Mouse (Mus musculus) stomach, embryonic 15.5 days (tissue): Measurements from ENCODE around the gene Taco1. TPM values are rescaled to one million over a fixed set of nuclear protein-coding genes. Genes with fewer than 3 reads are reported as not detected.

ENCODE experiments used
- ATAC-seq: fragments of 200-750 bp; cut with Nextera tagmentation; 2 replicates; pipeline ENCODE4 v1.8.0; 2017; ENCODE audit warnings: low read depth, moderate number of reproducible peaks, moderate TSS enrichment; ENCODE audit not compliant: insufficient read depth, low FRiP score
- H3K27ac ChIP-seq: fragments of 300-500 bp; sonication (generic); 2 replicates; pipeline ENCODE4 v1.5.1; 2015; ENCODE audit warnings: mild to moderate bottlenecking, inconsistent platforms
- H3K27me3 ChIP-seq: fragments of 300-500 bp; sonication (generic); replicated peaks from 2 replicates; pipeline ENCODE4 v1.6.1; 2015; ENCODE audit warnings: inconsistent platforms
- H3K36me3 ChIP-seq: fragments of 300-500 bp; sonication (generic); 2 replicates; pipeline ENCODE4 v1.6.1; 2015; ENCODE audit warnings: inconsistent platforms
- H3K4me1 ChIP-seq: fragments of 300-500 bp; sonication (generic); 2 replicates; pipeline ENCODE4 v1.6.1; 2015; ENCODE audit warnings: inconsistent platforms
- H3K4me2 ChIP-seq: fragments of 300-500 bp; sonication (generic); 2 replicates; pipeline ENCODE4 v1.6.1; 2015; ENCODE audit warnings: mild to moderate bottlenecking, inconsistent platforms
- H3K4me3 ChIP-seq: fragments of 300-500 bp; sonication (generic); replicated peaks from 2 replicates; pipeline ENCODE4 v1.5.1; 2015; ENCODE audit warnings: inconsistent platforms
- H3K9ac ChIP-seq: fragments of 300-500 bp; sonication (generic); 2 replicates; pipeline ENCODE4 v1.6.1; 2015; ENCODE audit warnings: inconsistent platforms
- H3K9me3 ChIP-seq: fragments of 300-500 bp; sonication (generic); 2 replicates; pipeline ENCODE4 v1.6.1; 2016; ENCODE audit warnings: inconsistent platforms
- WGBS: fragments of 180-500 bp; shearing (Covaris S2); methylation state at CpG from one replicate; pipeline ENCODE4 v1.1.7; 2015; 5-methylcytosine and 5-hydroxymethylcytosine counted together
- polyA plus RNA-seq: library from polyadenylated mRNA; unstranded; fragments of >200 nt; fragmentation: Nextera tagmentation; extraction: Ambion mirVana; gene quantifications from 2 replicates; pipeline ENCODE4 v1.2.1, GENCODE M21; 2015

The Taco1 gene
- polyA plus RNA-seq, 1 experiment from 2014 or later, result 9.8 TPM

DNA sequence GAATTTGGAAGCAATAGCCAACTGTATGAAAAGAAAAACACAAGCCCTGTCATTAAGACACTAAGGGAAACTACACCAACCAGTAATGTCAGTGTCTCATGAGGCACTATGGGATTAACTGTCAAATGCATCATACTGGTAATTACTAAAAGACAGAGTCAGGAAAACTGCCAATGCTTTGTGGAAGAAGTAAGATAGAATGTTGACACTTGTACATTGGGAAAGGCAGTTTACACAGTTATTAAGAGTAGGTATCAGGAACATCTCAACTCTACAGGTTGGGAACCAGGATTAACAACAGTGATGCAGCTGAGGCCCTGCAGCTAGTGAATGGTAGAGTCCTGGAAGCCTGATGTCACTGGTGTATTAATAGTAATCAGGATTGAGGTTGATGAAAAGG lies 21.5 kb upstream of the Taco1 start:
- no peaks in the 10 kb centered on the region for H3K4me1 ChIP-seq
- no peak overlapping the region for H3K27ac ChIP-seq
- no peak for ATAC-seq
- no peaks in the 10 kb centered on the region for H3K27me3 ChIP-seq
- peaks cover 20% of the 10 kb centered on the region for H3K36me3 ChIP-seq
- H3K9ac ChIP-seq, result no peak overlapping the region
- no peak overlapping the region for H3K4me2 ChIP-seq
- H3K9me3 ChIP-seq, result no peaks in the 10 kb centered on the region
- H3K4me3 ChIP-seq, result no peak overlapping the region

DNA sequence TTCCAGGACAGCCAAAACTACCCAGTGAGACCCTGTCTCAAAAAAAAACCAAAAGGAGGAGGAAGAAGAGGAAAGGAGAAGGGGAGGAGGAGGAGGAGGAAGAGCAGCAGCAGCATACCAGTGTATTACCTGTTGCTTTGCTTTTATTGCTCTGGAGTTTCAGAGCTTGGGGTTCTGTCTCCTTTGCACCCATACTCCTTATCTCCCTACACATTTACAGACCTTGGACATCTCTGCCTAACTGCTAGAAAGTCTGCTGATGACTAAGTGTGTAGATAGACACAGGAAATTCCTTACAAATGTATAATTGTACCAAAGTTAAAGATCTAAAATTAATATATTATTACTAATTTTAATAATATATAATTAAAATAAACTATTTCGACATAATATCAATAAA lies 20.6 kb upstream of the Taco1 start:
- H3K36me3 ChIP-seq, result peaks cover 20% of the 10 kb centered on the region
- H3K4me3 ChIP-seq, result no peak overlapping the region
- no peak overlapping the region for H3K4me2 ChIP-seq
- 88% methylated on average over 1 of the region's 1 CpGs for WGBS
- no peaks in the 10 kb centered on the region for H3K4me1 ChIP-seq
- H3K9ac ChIP-seq, result no peak overlapping the region
- H3K9me3 ChIP-seq, result no peaks in the 10 kb centered on the region
- no peaks in the 10 kb centered on the region for H3K27me3 ChIP-seq
- ATAC-seq, result no peak
- no peak overlapping the region for H3K27ac ChIP-seq

GRCm38 (mm10) chr11:106045780-106046179 lies 20.1 kb upstream of the Taco1 start:
- no peak overlapping the region for H3K4me3 ChIP-seq
- no peak for ATAC-seq
- no peak overlapping the region for H3K9ac ChIP-seq
- peaks cover 23% of the 10 kb centered on the region for H3K36me3 ChIP-seq
- no peak overlapping the region for H3K27ac ChIP-seq
- no peaks in the 10 kb centered on the region for H3K4me1 ChIP-seq
- WGBS, result 92% methylated on average over 3 of the region's 3 CpGs
- no peak overlapping the region for H3K4me2 ChIP-seq
- no peaks in the 10 kb centered on the region for H3K27me3 ChIP-seq
- no peaks in the 10 kb centered on the region for H3K9me3 ChIP-seq

DNA sequence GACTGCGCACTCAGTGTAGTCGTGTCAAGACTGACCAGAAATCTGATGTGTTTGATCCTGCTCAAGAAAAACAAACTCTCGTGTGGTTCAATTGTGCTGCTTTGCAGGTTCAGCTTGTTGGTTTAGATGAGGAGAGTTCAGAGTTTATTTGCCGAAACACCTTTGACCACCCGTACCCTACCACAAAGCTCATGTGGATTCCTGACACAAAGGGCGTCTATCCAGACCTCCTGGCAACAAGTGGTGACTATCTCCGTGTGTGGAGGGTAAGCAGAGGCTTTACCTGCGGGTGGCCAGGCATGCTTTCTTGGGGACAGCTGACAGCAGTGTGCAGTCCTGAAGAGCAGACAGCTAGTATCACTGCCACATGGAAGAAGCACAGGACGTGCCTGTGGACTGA lies 19.3 kb upstream of the Taco1 start:
- Histone ChIP-seq H3K9ac (no peak overlapping the region), H3K4me2 (no peak overlapping the region), H3K27ac (no peak overlapping the region), H3K4me3 (no peak overlapping the region), H3K4me1 (no peaks in the 10 kb centered on the region), H3K36me3 (peaks cover 31% of the 10 kb centered on the region), H3K9me3 (no peaks in the 10 kb centered on the region), H3K27me3 (no peaks in the 10 kb centered on the region)
- no peak for ATAC-seq
- WGBS, result 81% methylated on average over 9 of the region's 9 CpGs

- no peak overlapping the region for H3K9ac ChIP-seq
- peaks cover 66% of the 10 kb centered on the region for H3K36me3 ChIP-seq
- 76% methylated on average over 2 of the region's 2 CpGs for WGBS
- ATAC-seq, result no peak
- H3K4me3 ChIP-seq, result no peak overlapping the region
- no peak overlapping the region for H3K27ac ChIP-seq
- no peak overlapping the region for H3K4me2 ChIP-seq
- no peaks in the 10 kb centered on the region for H3K27me3 ChIP-seq
- H3K9me3 ChIP-seq, result no peaks in the 10 kb centered on the region
- H3K4me1 ChIP-seq, result no peaks in the 10 kb centered on the region
These were observed 11.9 kb upstream of the Taco1 start for GRCm38 (mm10) chr11:106053921-106054320.

GRCm38 (mm10) chr11:106054600-106054999 lies 11.3 kb upstream of the Taco1 start:
- no peak for ATAC-seq
- whole genome bisulfite sequencing, result 90% methylated on average over 8 of the region's 8 CpGs

GRCm38 (mm10) chr11:106055341-106055740 lies 10.5 kb upstream of the Taco1 start:
- peaks cover 67% of the 10 kb centered on the region for H3K36me3 ChIP-seq
- no peak for ATAC-seq
- WGBS, result 85% methylated on average over 6 of the region's 6 CpGs

More at GRCm38 (mm10) chr11:106054600-106054999, 11.3 kb upstream of the Taco1 start:
- no peaks in the 10 kb centered on the region for H3K27me3 ChIP-seq
- peaks cover 67% of the 10 kb centered on the region for H3K36me3 ChIP-seq
- H3K4me2 ChIP-seq, result no peak overlapping the region
- H3K9ac ChIP-seq, result no peak overlapping the region
- H3K4me3 ChIP-seq, result no peak overlapping the region
- H3K9me3 ChIP-seq, result no peaks in the 10 kb centered on the region
- no peaks in the 10 kb centered on the region for H3K4me1 ChIP-seq
- H3K27ac ChIP-seq, result no peak overlapping the region

GRCm38 (mm10) chr11:106056819-106057491 lies 8.9 kb upstream of the Taco1 start:
- no peaks in the 10 kb centered on the region for H3K4me1 ChIP-seq
- no peak; the same call in 1 of the 2 replicates for ATAC-seq
- no peak overlapping the region for H3K27ac ChIP-seq
- H3K27me3 ChIP-seq, result no peaks in the 10 kb centered on the region
- H3K9me3 ChIP-seq, result no peaks in the 10 kb centered on the region
- H3K4me3 ChIP-seq, result no peak overlapping the region
- peaks cover 53% of the 10 kb centered on the region for H3K36me3 ChIP-seq
- WGBS, result 86% methylated on average over 8 of the region's 8 CpGs
- H3K9ac ChIP-seq, result no peak overlapping the region
- no peak overlapping the region for H3K4me2 ChIP-seq

More at GRCm38 (mm10) chr11:106055341-106055740, 10.5 kb upstream of the Taco1 start:
- no peak overlapping the region for H3K27ac ChIP-seq
- no peak overlapping the region for H3K9ac ChIP-seq
- no peaks in the 10 kb centered on the region for H3K27me3 ChIP-seq
- H3K4me2 ChIP-seq, result no peak overlapping the region
- no peaks in the 10 kb centered on the region for H3K4me1 ChIP-seq
- H3K4me3 ChIP-seq, result no peak overlapping the region
- no peaks in the 10 kb centered on the region for H3K9me3 ChIP-seq

GRCm38 (mm10) chr11:106058020-106058419 lies 7.8 kb upstream of the Taco1 start:
- H3K4me1 ChIP-seq, result no peaks in the 10 kb centered on the region
- no peak overlapping the region for H3K9ac ChIP-seq
- H3K4me2 ChIP-seq, result no peak overlapping the region
- no peak for ATAC-seq
- peaks cover 44% of the 10 kb centered on the region for H3K36me3 ChIP-seq
- no peak overlapping the region for H3K4me3 ChIP-seq
- H3K9me3 ChIP-seq, result no peaks in the 10 kb centered on the region
- 80% methylated on average over 8 of the region's 8 CpGs for WGBS
- no peak overlapping the region for H3K27ac ChIP-seq
- H3K27me3 ChIP-seq, result no peaks in the 10 kb centered on the region

GRCm38 (mm10) chr11:106060549-106060948 lies 5.3 kb upstream of the Taco1 start:
- Histone ChIP-seq H3K27me3 (no peaks in the 10 kb centered on the region), H3K9me3 (no peaks in the 10 kb centered on the region), H3K9ac (no peak overlapping the region), H3K27ac (no peak overlapping the region), H3K36me3 (peaks cover 32% of the 10 kb centered on the region), H3K4me3 (no peak overlapping the region), H3K4me1 (no peaks in the 10 kb centered on the region), H3K4me2 (no peak overlapping the region)
- 85% methylated on average over 1 of the region's 1 CpGs for WGBS
- ATAC-seq, result no peak

- Histone ChIP-seq H3K9me3 (no peaks in the 10 kb centered on the region), H3K4me3 (no peak overlapping the region), H3K9ac (no peak overlapping the region), H3K27ac (no peak overlapping the region), H3K4me1 (no peaks in the 10 kb centered on the region), H3K4me2 (no peak overlapping the region), H3K27me3 (no peaks in the 10 kb centered on the region), H3K36me3 (peaks cover 26% of the 10 kb centered on the region)
- ATAC-seq, result no peak
- 82% methylated on average over 1 of the region's 1 CpGs for WGBS
These were observed 4.5 kb upstream of the Taco1 start for GRCm38 (mm10) chr11:106061311-106061710.

GRCm38 (mm10) chr11:106063756-106064155 lies 2.1 kb upstream of the Taco1 start:
- no peak overlapping the region for H3K27ac ChIP-seq
- H3K9me3 ChIP-seq, result no peaks in the 10 kb centered on the region
- H3K36me3 ChIP-seq, result peaks cover 4% of the 10 kb centered on the region
- H3K27me3 ChIP-seq, result no peaks in the 10 kb centered on the region
- H3K4me1 ChIP-seq, result peaks cover 7% of the 10 kb centered on the region; the same call in 1 of the 2 replicates
- H3K4me2 ChIP-seq, result no peak overlapping the region
- WGBS, result 81% methylated on average over 5 of the region's 5 CpGs
- no peak overlapping the region for H3K4me3 ChIP-seq
- H3K9ac ChIP-seq, result no peak overlapping the region
- no peak for ATAC-seq
